7 mouse cellular contexts compared by ENCODE assay signal in the genomic region with DNA sequence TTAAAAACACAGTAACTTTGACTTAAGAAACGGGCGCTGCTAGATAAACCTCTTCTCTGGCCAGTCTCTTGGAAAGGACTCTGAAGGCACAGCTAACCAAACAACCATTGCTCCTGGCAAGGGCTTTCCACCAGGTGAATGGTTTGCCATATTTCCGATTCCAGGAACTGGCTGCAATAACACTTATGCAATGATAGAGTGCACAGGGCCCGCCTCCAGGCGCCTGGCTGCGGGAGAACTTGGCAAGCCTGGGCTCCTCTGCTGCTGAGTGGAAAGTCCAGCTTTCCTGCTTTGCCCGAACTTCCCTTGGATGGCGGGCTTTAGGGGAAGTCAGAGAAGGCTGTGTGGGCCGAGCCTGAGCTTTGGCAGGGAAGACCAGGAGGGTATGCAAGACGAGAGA.
DNase-seq lines count a peak whose midpoint lies in the region; ATAC-seq and TF ChIP-seq lines count a peak whose summit lies in the region.

No protein-coding gene starts in this region.

- no peak for ATAC-seq in forebrain, embryonic 16.5 days

- H3K36me3 ChIP-seq in forebrain, embryonic 16.5 days (ENCODE audit: control insufficient read depth, insufficient read depth): no peaks in the 10 kb centered on the region

- H3K4me1 ChIP-seq in forebrain, embryonic 16.5 days (replicated peaks; ENCODE audit: control insufficient read depth, insufficient read depth, low read length): peaks cover 3% of the 10 kb centered on the region

- no peaks in the 10 kb centered on the region for H3K9me3 ChIP-seq in forebrain, embryonic 16.5 days (ENCODE audit: control insufficient read depth, low read length)

- no peak overlapping the region for H3K4me3 ChIP-seq in forebrain, embryonic 16.5 days (replicated peaks; ENCODE audit: low read length)

- no peak for TF ChIP-seq POLR2A in brain, embryonic 14.5 days (IDR thresholded peaks at IDR 0.05; ENCODE audit: borderline replicate concordance, extremely low read depth, insufficient read depth, insufficient read length, poor library complexity, severe bottlenecking)

- TF ChIP-seq CTCF in brain, embryonic 14.5 days (IDR thresholded peaks at IDR 0.05; ENCODE audit: borderline replicate concordance, extremely low read depth, insufficient read depth, insufficient read length): no peak

- no peak overlapping the region for H3K9ac ChIP-seq in forebrain, embryonic 16.5 days (replicated peaks; ENCODE audit: low read depth, low read length)

- DNase-seq in adrenal gland, adult 2 months: peak; percentile 76
- DNase-seq in brain, embryonic 14.5 days (ENCODE audit: low read depth): peak; percentile 37
- DNase-seq in gonadal fat pad, adult 2 months (ENCODE audit: low read depth): peak; percentile 90
- peak; percentile 84 to 95 for DNase-seq in kidney, postnatal 25 days
- peak; percentile 70 for DNase-seq in ovary, postnatal 36 days (ENCODE audit: low spot score)
- DNase-seq in frontal cortex, adult 2 months (ENCODE audit: extremely low spot score in 1 of 2, low spot score in 1 of 2): no peak

- WGBS in forebrain, embryonic 16.5 days: 70% methylated on average over 10 of the region's 10 CpGs

- no peak overlapping the region for H3K4me2 ChIP-seq in forebrain, embryonic 16.5 days (ENCODE audit: low read length)

- H3K27ac ChIP-seq in forebrain, embryonic 16.5 days (ENCODE audit: low read length): no peak overlapping the region

- H3K27me3 ChIP-seq in forebrain, embryonic 16.5 days (replicated peaks; ENCODE audit: control insufficient read depth, insufficient read depth, low read length): no peaks in the 10 kb centered on the region

Comparison
In these comparisons a context has a peak if more than half of its experiments do, and no peak if none do; other contexts are left out.
1. DNase-seq: peak in adrenal gland, adult 2 months (single experiment), brain, embryonic 14.5 days (single experiment), gonadal fat pad, adult 2 months (single experiment), kidney, postnatal 25 days (2 of 2) and ovary, postnatal 36 days (single experiment); none in frontal cortex, adult 2 months (0 of 2).